Mouse (Mus musculus) neural tube, embryonic 12.5 days (tissue): ENCODE data around the gene Olfr279. TPM values are rescaled to one million over a fixed set of nuclear protein-coding genes. Genes with fewer than 3 reads are reported as not detected.

ENCODE experiments used
- ATAC-seq: fragments of 200-750 bp; cut with Nextera tagmentation; 2 replicates; pipeline ENCODE4 v1.8.0; 2017; ENCODE audit warnings: low read depth, mild to moderate bottlenecking, moderate TSS enrichment, moderate library complexity; ENCODE audit not compliant: low FRiP score
- H3K27ac ChIP-seq: fragments of 300-500 bp; sonication (generic); 2 replicates; pipeline ENCODE4 v1.5.1; 2016
- H3K27me3 ChIP-seq: fragments of 300-500 bp; sonication (generic); replicated peaks from 2 replicates; pipeline ENCODE4 v1.6.1; 2016; ENCODE audit warnings: mild to moderate bottlenecking
- H3K36me3 ChIP-seq: fragments of 300-500 bp; sonication (generic); 2 replicates; pipeline ENCODE4 v1.6.1; 2016; ENCODE audit warnings: mild to moderate bottlenecking
- H3K4me1 ChIP-seq: fragments of 300-500 bp; sonication (generic); 2 replicates; pipeline ENCODE4 v1.6.1; 2016
- H3K4me2 ChIP-seq: fragments of 300-500 bp; sonication (generic); replicated peaks from 2 replicates; pipeline ENCODE4 v1.6.1; 2016; ENCODE audit warnings: mild to moderate bottlenecking
- H3K4me3 ChIP-seq: fragments of 300-500 bp; sonication (generic); 2 replicates; pipeline ENCODE4 v1.5.1; 2016
- H3K9ac ChIP-seq: fragments of 300-500 bp; sonication (generic); 2 replicates; pipeline ENCODE4 v1.6.1; 2016; ENCODE audit warnings: mild to moderate bottlenecking
- H3K9me3 ChIP-seq: fragments of 300-500 bp; sonication (generic); 2 replicates; pipeline ENCODE4 v1.6.1; 2016; ENCODE audit warnings: mild to moderate bottlenecking
- WGBS: fragments of 180-500 bp; shearing (Covaris S2); methylation state at CpG from one replicate; pipeline ENCODE4 v1.1.7; 2016; 5-methylcytosine and 5-hydroxymethylcytosine counted together
- microRNA-seq: library from miRNA; unstranded; fragments of <30 nt; microRNA quantifications from one replicate; pipeline ENCODE4, GENCODE M21; 2017
- polyA plus RNA-seq: library from polyadenylated mRNA; unstranded; fragments of >200 nt; fragmentation: Nextera tagmentation; extraction: Ambion mirVana; gene quantifications from 2 replicates; pipeline ENCODE4 v1.2.1, GENCODE M21; 2016

Gene Olfr279
- polyA plus RNA-seq, 1 experiment from 2014 or later: not detected

DNA sequence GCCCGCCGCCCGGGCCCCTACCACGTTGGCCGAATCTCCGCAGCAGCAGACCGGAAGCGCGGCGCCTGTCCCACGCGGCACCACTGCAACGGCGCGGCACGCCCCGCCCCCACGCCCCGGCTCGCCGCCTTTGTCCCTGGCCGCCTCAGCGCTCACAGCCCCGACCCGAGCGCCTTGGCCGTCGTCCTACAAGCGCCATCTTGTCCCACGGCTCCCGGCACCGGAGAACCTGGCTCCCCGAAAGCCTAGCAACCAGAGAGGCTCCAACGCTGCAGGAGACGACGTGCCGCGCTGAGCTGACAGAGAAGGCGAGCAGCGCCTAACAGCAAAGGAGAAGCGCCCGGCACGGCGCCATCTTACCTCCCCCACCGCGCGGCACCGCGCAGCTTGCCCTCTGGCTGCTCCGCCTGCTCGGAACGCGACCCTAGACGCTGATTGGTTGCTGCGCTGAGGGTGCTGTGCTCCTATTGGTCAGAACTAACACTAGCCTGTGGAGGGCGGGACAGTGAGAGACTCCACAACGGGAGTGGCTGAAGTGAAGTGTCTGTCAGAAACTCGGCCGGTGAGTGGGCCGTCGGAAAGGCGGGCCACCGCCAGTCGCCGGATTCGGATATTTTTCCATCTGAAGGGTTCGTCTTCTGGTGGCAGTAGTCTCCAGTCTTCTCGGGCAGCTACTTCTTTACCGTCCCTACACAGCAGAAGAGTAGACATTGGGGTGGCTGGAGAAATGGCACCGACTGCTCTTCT is 41.9 kb downstream of the Olfr279 start, which contains the start of gene Kansl2:
TSS of gene Kansl2 (minus strand) at position 384 of the 747 bp plus-strand sequence.
- ATAC-seq: peak; percentile 100
- no peaks in the 10 kb centered on the region for H3K27me3 ChIP-seq
- H3K9me3 ChIP-seq: no peaks in the 10 kb centered on the region

GRCm38 (mm10) chr15:98535921-98536320 is 43.7 kb downstream of the Olfr279 start:
- WGBS: 87% methylated on average over 4 of the region's 4 CpGs
- no peak overlapping the region for H3K4me2 ChIP-seq
- no peak overlapping the region for H3K9ac ChIP-seq
- no peaks in the 10 kb centered on the region for H3K9me3 ChIP-seq
- peaks cover 14% of the 10 kb centered on the region for H3K36me3 ChIP-seq
- H3K27me3 ChIP-seq: no peaks in the 10 kb centered on the region
- no peak overlapping the region for H3K4me3 ChIP-seq
- H3K27ac ChIP-seq: no peak overlapping the region
- no peak for ATAC-seq
- H3K4me1 ChIP-seq: peaks cover 11% of the 10 kb centered on the region

More for the DNA sequence above, 41.9 kb downstream of the Olfr279 start, which contains the start of gene Kansl2:
- Histone ChIP-seq H3K27ac (peak within 1 kb of the TSS; percentile 98), H3K36me3 (peaks cover 23% of the 10 kb centered on the region), H3K4me3 (peak within 1 kb of the TSS; percentile 77), H3K4me1 (peaks cover 11% of the 10 kb centered on the region), H3K9ac (peak within 1 kb of the TSS; percentile 94), H3K4me2 (peak within 1 kb of the TSS; percentile 90)
- under 1% methylated on average over 69 of the region's 70 CpGs for WGBS

GRCm38 (mm10) chr15:98536828-98537510 is 44.8 kb downstream of the Olfr279 start:
- Histone ChIP-seq H3K9me3 (no peaks in the 10 kb centered on the region), H3K4me3 (no peak overlapping the region), H3K36me3 (peaks cover 15% of the 10 kb centered on the region), H3K4me1 (peaks cover 9% of the 10 kb centered on the region), H3K27me3 (no peaks in the 10 kb centered on the region), H3K4me2 (no peak overlapping the region), H3K27ac (no peak overlapping the region), H3K9ac (no peak overlapping the region)
- no peak for ATAC-seq
- 89% methylated on average over 8 of the region's 8 CpGs for WGBS

DNA sequence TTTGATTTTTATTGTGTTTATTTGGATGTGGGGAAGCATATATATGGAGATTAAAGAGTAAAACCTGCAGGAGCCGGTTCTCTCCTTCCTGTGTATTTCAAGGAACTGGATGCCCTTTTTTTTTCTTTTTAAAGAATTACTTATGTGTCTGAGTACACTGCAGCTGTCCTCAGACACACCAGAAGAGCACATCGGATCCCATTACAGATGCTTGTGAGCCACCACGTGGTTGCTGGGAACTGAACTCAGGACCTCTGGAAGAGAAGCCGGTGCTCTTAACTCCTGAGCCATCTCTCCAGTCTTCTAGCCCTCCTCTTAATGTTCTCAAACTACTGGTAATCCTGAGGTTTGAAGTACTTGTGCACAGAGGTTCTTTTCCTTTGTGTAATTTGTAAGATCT is 45.7 kb downstream of the Olfr279 start:
- H3K9me3 ChIP-seq: no peaks in the 10 kb centered on the region
- H3K4me3 ChIP-seq: no peak overlapping the region
- H3K27me3 ChIP-seq: no peaks in the 10 kb centered on the region
- H3K27ac ChIP-seq: no peak overlapping the region
- ATAC-seq: no peak
- no peak overlapping the region for H3K4me2 ChIP-seq
- no peak overlapping the region for H3K9ac ChIP-seq
- peaks cover under 1% of the 10 kb centered on the region; the same call in 1 of the 2 replicates for H3K4me1 ChIP-seq
- H3K36me3 ChIP-seq: peaks cover 23% of the 10 kb centered on the region
- WGBS: 80% methylated on average over 4 of the region's 4 CpGs

DNA sequence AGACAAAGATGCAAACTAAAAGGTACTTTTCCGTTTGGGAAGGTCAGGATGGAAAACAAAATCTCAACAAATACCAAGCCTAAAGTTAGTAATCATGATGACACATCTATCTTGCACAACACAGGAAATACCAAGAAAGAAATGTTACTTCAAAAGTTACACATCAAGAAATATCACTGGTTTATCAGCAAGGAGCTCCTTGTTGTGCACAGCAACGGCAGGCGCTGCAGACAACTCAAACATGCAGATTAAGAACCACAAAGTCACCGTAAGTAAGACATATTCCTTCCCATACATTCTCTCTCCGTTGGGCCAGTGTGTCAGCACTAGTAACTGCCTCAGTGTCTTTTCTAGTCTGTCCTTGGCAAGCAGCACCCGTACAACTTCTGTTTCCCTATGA is 48.9 kb downstream of the Olfr279 start:
- Histone ChIP-seq H3K36me3 (peaks cover 54% of the 10 kb centered on the region), H3K4me2 (no peak overlapping the region), H3K27ac (no peak overlapping the region), H3K27me3 (no peaks in the 10 kb centered on the region), H3K9ac (no peak overlapping the region), H3K4me3 (no peak overlapping the region), H3K9me3 (no peaks in the 10 kb centered on the region), H3K4me1 (no peaks in the 10 kb centered on the region)
- 93% methylated on average over 6 of the region's 6 CpGs for WGBS
- ATAC-seq: no peak

GRCm38 (mm10) chr15:98543341-98543740 is 51.1 kb downstream of the Olfr279 start:
- WGBS: 71% methylated on average over 4 of the region's 4 CpGs

DNA sequence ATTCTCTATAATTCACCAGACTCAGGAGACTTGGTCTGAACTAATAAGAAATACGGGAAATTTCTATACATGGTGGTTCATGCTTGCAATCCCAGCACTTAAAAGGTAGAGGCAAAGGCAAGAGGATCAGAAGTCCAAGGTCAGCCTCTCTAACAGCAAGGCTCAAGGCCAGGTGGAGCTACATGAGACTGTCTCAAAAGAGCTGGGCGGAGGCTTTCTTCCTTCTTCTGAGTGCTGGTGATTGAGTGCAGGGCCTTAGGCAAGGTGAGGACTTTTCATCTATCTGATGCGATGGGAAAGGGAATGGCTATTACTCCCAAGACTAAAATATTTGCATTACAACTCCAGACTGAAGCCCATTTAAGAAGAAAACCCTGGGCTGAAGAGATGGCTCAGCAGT is 52.9 kb downstream of the Olfr279 start:
- Histone ChIP-seq H3K4me3 (no peak overlapping the region), H3K27ac (no peak overlapping the region), H3K9me3 (no peaks in the 10 kb centered on the region), H3K4me1 (no peaks in the 10 kb centered on the region), H3K27me3 (no peaks in the 10 kb centered on the region), H3K9ac (no peak overlapping the region), H3K36me3 (peaks cover 75% of the 10 kb centered on the region), H3K4me2 (no peak overlapping the region)
- WGBS: 93% methylated on average over 3 of the region's 3 CpGs
- no peak for ATAC-seq

More at GRCm38 (mm10) chr15:98543341-98543740, 51.1 kb downstream of the Olfr279 start:
- Histone ChIP-seq H3K4me2 (no peak overlapping the region), H3K27ac (no peak overlapping the region), H3K9ac (no peak overlapping the region), H3K4me3 (no peak overlapping the region), H3K9me3 (no peaks in the 10 kb centered on the region), H3K4me1 (no peaks in the 10 kb centered on the region), H3K27me3 (no peaks in the 10 kb centered on the region), H3K36me3 (peaks cover 73% of the 10 kb centered on the region)
- ATAC-seq: no peak

GRCm38 (mm10) chr15:98546843-98547242 is 54.6 kb downstream of the Olfr279 start:
- H3K9ac ChIP-seq: no peak overlapping the region
- H3K4me1 ChIP-seq: no peaks in the 10 kb centered on the region
- H3K4me3 ChIP-seq: no peak overlapping the region
- ATAC-seq: no peak
- 92% methylated on average over 5 of the region's 5 CpGs for WGBS
- H3K27me3 ChIP-seq: no peaks in the 10 kb centered on the region
- peaks cover 82% of the 10 kb centered on the region for H3K36me3 ChIP-seq
- H3K27ac ChIP-seq: no peak overlapping the region
- no peak overlapping the region for H3K4me2 ChIP-seq
- H3K9me3 ChIP-seq: no peaks in the 10 kb centered on the region

Small RNA genes within 50 kb of the gene (microRNA-seq; reads per million reads assigned to microRNA genes)
- gene Mir1291: 1.7 reads per million

Other genes starting within 250 kb of the Olfr279 start
- gene H1fnt, start 235.1 kb upstream of the Olfr279 start, polyA plus RNA-seq: not detected in 2 replicates
- gene Zfp641, start 196.2 kb upstream of the Olfr279 start, polyA plus RNA-seq: 2.9 and 3.5 TPM in 2 replicates
- not detected in 2 replicates for gene Olfr285, start 175.0 kb upstream of the Olfr279 start, polyA plus RNA-seq
- not detected in 2 replicates for gene Olfr284, start 151.4 kb upstream of the Olfr279 start, polyA plus RNA-seq
- not detected in 2 replicates for gene Olfr283, start 111.5 kb upstream of the Olfr279 start, polyA plus RNA-seq
- not detected in 2 replicates for gene Olfr282, start 61.2 kb upstream of the Olfr279 start, polyA plus RNA-seq
- not detected in 2 replicates for gene Olfr281, start 39.8 kb upstream of the Olfr279 start, polyA plus RNA-seq
- not detected in 2 replicates for gene OR5BS1P, start 22.5 kb upstream of the Olfr279 start, polyA plus RNA-seq
- not detected in 2 replicates for gene Lalba, start 9.7 kb upstream of the Olfr279 start, polyA plus RNA-seq
- 169 and 183 TPM in 2 replicates for gene Kansl2, start 41.9 kb downstream of the Olfr279 start, polyA plus RNA-seq
- gene Ccnt1, start 78.5 kb downstream of the Olfr279 start, polyA plus RNA-seq: 65.7 and 65.8 TPM in 2 replicates
- not detected in 2 replicates for gene 4930415O20Rik, start 78.6 kb downstream of the Olfr279 start, polyA plus RNA-seq
- gene Adcy6, start 117.7 kb downstream of the Olfr279 start, polyA plus RNA-seq: 14.5 and 16.3 TPM in 2 replicates
- gene Cacnb3, start 138.4 kb downstream of the Olfr279 start, polyA plus RNA-seq: 108 and 127 TPM in 2 replicates
- gene Ddx23, start 170.5 kb downstream of the Olfr279 start, polyA plus RNA-seq: 16.4 and 23.2 TPM in 2 replicates
- 7.8 and 9.7 TPM in 2 replicates for gene Rnd1, start 185.1 kb downstream of the Olfr279 start, polyA plus RNA-seq
- gene Ccdc65, start 215.8 kb downstream of the Olfr279 start, polyA plus RNA-seq: 2.1 and 2.3 TPM in 2 replicates
- gene Fkbp11, start 235.8 kb downstream of the Olfr279 start, polyA plus RNA-seq: 7.7 and 8.9 TPM in 2 replicates